Mouse (Mus musculus): ENCODE data around the gene Greb1. TPM values are rescaled to one million over a fixed set of nuclear protein-coding genes. Genes with fewer than 3 reads are reported as not detected.

Greb1 gene
- total and polyA plus RNA-seq, 3 experiments = 0.87 TPM; not detected in 2

DNA sequence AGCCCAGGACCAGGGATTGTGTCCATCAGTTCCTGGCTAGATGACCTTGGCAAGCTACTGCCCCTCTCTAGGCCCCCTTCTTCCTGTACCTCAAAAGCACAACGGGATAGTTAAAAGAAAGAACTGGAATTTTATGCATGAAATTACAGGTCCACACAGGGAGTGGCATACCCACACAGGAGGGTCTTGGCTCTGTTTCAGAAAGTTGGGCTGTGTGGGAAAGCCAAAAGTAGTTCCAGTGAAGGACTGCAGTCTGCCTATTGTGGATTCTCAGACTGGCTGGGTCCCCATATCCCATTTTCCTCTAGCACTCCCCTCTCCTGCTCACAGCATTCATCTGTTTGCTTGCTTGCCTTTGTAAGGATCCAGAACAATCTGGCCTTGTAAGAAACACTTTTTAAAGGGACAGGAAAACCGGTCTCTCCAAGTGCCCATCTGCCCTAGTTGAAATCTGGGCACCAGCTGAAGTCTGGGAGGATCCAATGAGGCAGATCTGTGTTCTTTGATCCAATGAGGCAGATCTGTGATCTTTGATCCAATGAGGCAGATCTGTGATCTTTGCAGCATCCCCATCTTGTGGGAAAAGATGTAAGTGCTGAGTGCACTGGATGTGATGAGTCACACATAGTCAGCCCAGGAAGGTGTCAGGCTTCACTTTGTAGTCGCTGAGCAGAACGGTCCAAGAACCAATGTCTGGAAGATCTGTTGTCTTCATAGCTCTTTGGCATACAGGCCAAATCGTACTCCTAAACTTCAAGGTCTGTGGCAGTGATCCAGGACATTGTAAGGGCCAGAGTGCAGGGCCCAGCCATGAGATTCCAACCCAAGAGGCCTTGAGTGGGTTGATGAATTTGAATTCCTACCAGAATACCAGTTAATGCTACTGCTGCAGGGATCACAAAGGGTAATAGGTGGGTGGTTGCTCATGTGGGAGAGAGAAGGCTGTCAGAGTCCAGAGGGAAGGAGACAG lies 143.5 kb downstream of the Greb1 start:
- Histone ChIP-seq H3K27me3 (ENCODE audit: insufficient read depth, low read length) (peaks cover 6% of the 10 kb centered on the region), H3K4me1 (ENCODE audit: insufficient read depth, low read depth, low read length) (no peaks in the 10 kb centered on the region), H3K36me3 (replicated peaks) (no peaks in the 10 kb centered on the region), H3K9me3 (replicated peaks) (no peaks in the 10 kb centered on the region), H3K4me3 (ENCODE audit: low read depth, low read length) (no peak overlapping the region)
- ATAC-seq (ENCODE audit: extremely low read depth, insufficient number of reproducible peaks, low FRiP score, poor library complexity, severe bottlenecking) (no peak), DNase-seq (ENCODE audit: low spot score) (no peak)
- TF ChIP-seq CTCF (IDR thresholded peaks at IDR 0.05; ENCODE audit: low read depth, low read length) = no peak
- no peak for TF ChIP-seq GATA1 (IDR thresholded peaks at IDR 0.05; ENCODE audit: borderline replicate concordance, low read length)
- TF ChIP-seq TAL1 (conservative IDR thresholded peaks at IDR 0.05; ENCODE audit: low read depth, low read length) = no peak
- no peak for TF ChIP-seq GATA2 (IDR thresholded peaks at IDR 0.05; ENCODE audit: borderline replicate concordance, low read depth, low read length)

DNA sequence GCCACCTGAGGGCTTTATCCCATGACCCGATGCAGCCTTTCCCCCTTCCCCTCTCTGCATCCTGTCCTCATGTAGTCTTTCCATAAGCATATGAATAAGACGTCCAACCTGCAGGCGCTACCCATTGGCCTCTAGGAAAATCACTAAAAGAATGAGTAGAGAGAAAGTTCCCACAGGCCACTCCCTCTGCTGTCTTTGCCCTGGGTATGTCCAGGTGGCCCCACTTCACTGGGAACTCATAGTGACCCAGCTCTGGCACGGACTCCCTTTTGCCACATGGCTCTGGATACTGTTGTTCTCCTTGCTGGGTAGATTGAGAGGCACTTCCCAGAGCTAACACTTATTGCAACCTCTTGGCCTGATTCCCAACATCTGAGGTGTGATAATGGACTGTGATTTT lies 145.1 kb downstream of the Greb1 start:
- Histone ChIP-seq H3K36me3 (replicated peaks) (no peaks in the 10 kb centered on the region), H3K27me3 (ENCODE audit: insufficient read depth, low read length) (peaks cover 6% of the 10 kb centered on the region), H3K4me3 (ENCODE audit: low read depth, low read length) (no peak overlapping the region), H3K4me1 (ENCODE audit: insufficient read depth, low read depth, low read length) (no peaks in the 10 kb centered on the region), H3K9me3 (replicated peaks) (no peaks in the 10 kb centered on the region)
- TF ChIP-seq TAL1 (conservative IDR thresholded peaks at IDR 0.05; ENCODE audit: low read depth, low read length) = no peak
- TF ChIP-seq POLR2AphosphoS5 (IDR thresholded peaks at IDR 0.05; ENCODE audit: insufficient replicate concordance, low read depth, low read length) = no peak
- no peak for TF ChIP-seq GATA2 (IDR thresholded peaks at IDR 0.05; ENCODE audit: borderline replicate concordance, low read depth, low read length)
- no peak for TF ChIP-seq CTCF (IDR thresholded peaks at IDR 0.05; ENCODE audit: low read depth, low read length)
- no peak for TF ChIP-seq GATA1 (IDR thresholded peaks at IDR 0.05; ENCODE audit: borderline replicate concordance, low read length)
- DNase-seq (ENCODE audit: low spot score) (no peak), ATAC-seq (ENCODE audit: extremely low read depth, insufficient number of reproducible peaks, low FRiP score, poor library complexity, severe bottlenecking) (no peak)

DNA sequence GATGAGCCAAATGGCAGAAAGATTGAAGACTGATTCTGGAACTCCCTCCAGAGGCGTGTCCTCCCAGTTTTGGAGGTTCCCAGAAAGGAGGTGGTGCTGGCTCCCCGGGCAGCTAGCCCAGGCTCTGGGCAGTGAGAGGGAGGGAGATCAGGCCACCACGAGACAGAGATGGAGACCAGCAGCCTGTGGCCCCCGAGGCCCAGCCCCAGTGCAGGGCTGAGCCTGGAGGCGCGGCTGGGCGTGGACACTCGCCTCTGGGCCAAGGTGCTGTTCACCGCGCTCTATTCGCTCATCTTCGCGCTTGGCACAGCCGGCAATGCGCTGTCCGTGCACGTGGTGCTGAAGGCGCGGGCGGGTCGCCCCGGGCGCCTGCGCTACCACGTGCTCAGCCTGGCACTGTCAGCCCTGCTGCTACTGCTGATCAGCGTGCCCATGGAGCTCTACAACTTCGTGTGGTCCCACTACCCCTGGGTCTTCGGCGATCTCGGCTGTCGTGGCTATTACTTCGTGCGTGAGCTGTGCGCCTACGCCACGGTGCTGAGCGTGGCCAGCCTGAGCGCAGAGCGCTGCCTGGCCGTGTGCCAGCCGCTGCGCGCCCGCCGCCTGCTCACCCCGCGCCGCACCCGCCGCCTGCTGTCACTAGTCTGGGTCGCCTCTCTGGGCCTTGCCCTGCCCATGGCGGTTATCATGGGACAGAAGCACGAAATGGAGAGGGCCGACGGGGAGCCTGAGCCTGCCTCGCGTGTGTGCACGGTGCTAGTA lies 147.2 kb downstream of the Greb1 start, which contains the start of gene Ntsr2:
TSS of gene Ntsr2 (plus strand) at position 51 of the 762 bp plus-strand sequence.
- DNase-seq (ENCODE audit: low spot score) (no peak), ATAC-seq (ENCODE audit: extremely low read depth, insufficient number of reproducible peaks, low FRiP score, poor library complexity, severe bottlenecking) (no peak)
- Histone ChIP-seq H3K4me1 (ENCODE audit: insufficient read depth, low read depth, low read length) (no peaks in the 10 kb centered on the region), H3K9me3 (replicated peaks) (no peaks in the 10 kb centered on the region), H3K36me3 (replicated peaks) (no peaks in the 10 kb centered on the region), H3K4me3 (ENCODE audit: low read depth, low read length) (no peak within 1 kb of the TSS), H3K27me3 (ENCODE audit: insufficient read depth, low read length) (peaks cover 6% of the 10 kb centered on the region)
- TF ChIP-seq GATA2 (IDR thresholded peaks at IDR 0.05; ENCODE audit: borderline replicate concordance, low read depth, low read length) (no peak), GATA1 (IDR thresholded peaks at IDR 0.05; ENCODE audit: borderline replicate concordance, low read length) (no peak), CTCF (IDR thresholded peaks at IDR 0.05; ENCODE audit: low read depth, low read length) (no peak), TAL1 (conservative IDR thresholded peaks at IDR 0.05; ENCODE audit: low read depth, low read length) (no peak), POLR2AphosphoS5 (IDR thresholded peaks at IDR 0.05; ENCODE audit: insufficient replicate concordance, low read depth, low read length) (no peak)

DNA sequence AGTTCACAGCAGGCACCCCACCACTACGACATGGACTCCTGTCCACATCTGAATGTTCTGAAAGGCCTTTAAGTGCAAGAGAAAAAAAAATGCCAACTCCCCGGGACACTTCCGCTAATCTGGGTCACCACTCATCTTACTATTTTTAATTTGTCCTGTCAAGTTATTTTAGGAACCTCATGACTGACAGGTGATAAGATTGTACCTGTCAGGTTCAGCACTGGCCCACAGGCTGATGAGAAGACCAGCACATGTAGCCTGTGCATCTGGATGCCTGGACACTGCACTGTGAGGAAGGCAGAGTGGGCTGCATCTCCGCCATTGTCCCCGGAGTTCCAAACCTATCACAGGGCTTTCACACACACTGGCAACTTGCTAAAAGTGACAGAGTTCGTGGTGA lies 150.9 kb downstream of the Greb1 start:
- Histone ChIP-seq H3K36me3 (replicated peaks) (no peaks in the 10 kb centered on the region), H3K4me1 (ENCODE audit: insufficient read depth, low read depth, low read length) (no peaks in the 10 kb centered on the region), H3K27me3 (ENCODE audit: insufficient read depth, low read length) (peaks cover 13% of the 10 kb centered on the region), H3K4me3 (ENCODE audit: low read depth, low read length) (no peak overlapping the region), H3K9me3 (replicated peaks) (no peaks in the 10 kb centered on the region)
- no peak for ATAC-seq (ENCODE audit: extremely low read depth, insufficient number of reproducible peaks, low FRiP score, poor library complexity, severe bottlenecking)
- TF ChIP-seq CTCF (IDR thresholded peaks at IDR 0.05; ENCODE audit: low read depth, low read length) = no peak
- DNase-seq (ENCODE audit: low spot score) = no peak

DNA sequence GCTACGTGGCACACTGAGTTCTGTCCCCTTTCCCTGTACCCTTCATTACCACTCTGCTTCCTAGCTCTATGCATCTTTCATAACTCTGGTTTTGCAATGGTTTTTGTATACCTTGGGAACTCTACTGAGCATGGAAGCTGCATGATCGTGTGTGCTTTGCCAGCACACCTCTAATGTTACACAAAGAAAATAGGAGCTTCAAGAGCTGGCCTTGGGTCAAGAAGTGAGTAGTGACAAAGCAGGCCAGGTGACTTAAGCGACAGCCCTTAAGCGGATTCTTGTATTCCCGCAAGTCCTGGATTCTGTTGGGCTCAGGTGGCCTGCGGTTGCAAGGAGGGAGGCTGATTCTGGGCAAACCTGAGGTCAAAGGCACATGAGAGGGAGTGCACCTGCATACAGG lies 152.4 kb downstream of the Greb1 start:
- DNase-seq (ENCODE audit: low spot score) (no peak), ATAC-seq (ENCODE audit: extremely low read depth, insufficient number of reproducible peaks, low FRiP score, poor library complexity, severe bottlenecking) (no peak)
- H3K27me3 ChIP-seq (ENCODE audit: insufficient read depth, low read length) = peaks cover 17% of the 10 kb centered on the region
- H3K9me3 ChIP-seq (replicated peaks) = no peaks in the 10 kb centered on the region
- no peaks in the 10 kb centered on the region for H3K4me1 ChIP-seq (ENCODE audit: insufficient read depth, low read depth, low read length)
- no peak for TF ChIP-seq TAL1 (conservative IDR thresholded peaks at IDR 0.05; ENCODE audit: low read depth, low read length)
- no peak for TF ChIP-seq POLR2AphosphoS5 (IDR thresholded peaks at IDR 0.05; ENCODE audit: insufficient replicate concordance, low read depth, low read length)
- no peak for TF ChIP-seq GATA2 (IDR thresholded peaks at IDR 0.05; ENCODE audit: borderline replicate concordance, low read depth, low read length)
- no peak for TF ChIP-seq GATA1 (IDR thresholded peaks at IDR 0.05; ENCODE audit: borderline replicate concordance, low read length)
- no peak for TF ChIP-seq CTCF (IDR thresholded peaks at IDR 0.05; ENCODE audit: low read depth, low read length)
- no peak overlapping the region for H3K4me3 ChIP-seq (ENCODE audit: low read depth, low read length)
- H3K36me3 ChIP-seq (replicated peaks) = no peaks in the 10 kb centered on the region

GRCm38 (mm10) chr12:16646780-16647409 lies 153.8 kb downstream of the Greb1 start:
- Histone ChIP-seq H3K9me3 (replicated peaks) (no peaks in the 10 kb centered on the region), H3K4me1 (ENCODE audit: insufficient read depth, low read depth, low read length) (no peaks in the 10 kb centered on the region), H3K4me3 (ENCODE audit: low read depth, low read length) (no peak overlapping the region), H3K27me3 (ENCODE audit: insufficient read depth, low read length) (peaks cover 17% of the 10 kb centered on the region), H3K36me3 (replicated peaks) (no peaks in the 10 kb centered on the region)
- ATAC-seq (ENCODE audit: extremely low read depth, insufficient number of reproducible peaks, low FRiP score, poor library complexity, severe bottlenecking) = no peak
- DNase-seq (ENCODE audit: low spot score) = no peak
- TF ChIP-seq GATA2 (IDR thresholded peaks at IDR 0.05; ENCODE audit: borderline replicate concordance, low read depth, low read length) (no peak), CTCF (IDR thresholded peaks at IDR 0.05; ENCODE audit: low read depth, low read length) (no peak), GATA1 (IDR thresholded peaks at IDR 0.05; ENCODE audit: borderline replicate concordance, low read length) (no peak), POLR2AphosphoS5 (IDR thresholded peaks at IDR 0.05; ENCODE audit: insufficient replicate concordance, low read depth, low read length) (no peak), TAL1 (conservative IDR thresholded peaks at IDR 0.05; ENCODE audit: low read depth, low read length) (no peak)

All from G1E (cell line).